Mouse (Mus musculus) megakaryocyte progenitor cell, adult 5-6 weeks (primary cell): ENCODE measurements around the gene Gm21954. TPM values are rescaled to one million over a fixed set of nuclear protein-coding genes. Genes with fewer than 3 reads are reported as not detected.

Experiments
- ATAC-seq: replicated peaks from 2 replicates; pipeline ENCODE4 v1.8.0; 2016; ENCODE audit warnings: mild to moderate bottlenecking, moderate TSS enrichment, inconsistent platforms; ENCODE audit not compliant: poor library complexity
- total RNA-seq, 2 experiments: library from RNA; stranded (forward) in 1 of 2; stranded (reverse) in 1 of 2; fragments of 157-497, 149-512 nt in 1 of 2; fragments of 200-1000 nt in 1 of 2; gene quantifications; 2 replicates each; pipeline versions ENCODE4 v1.2.3 to v1.2.4; 2015 to 2017

Gene Gm21954
- not detected in 2 replicates for total RNA-seq (2015)
- total RNA-seq (2017): not detected in 2 replicates

GRCm38 (mm10) chr3:55472110-55472509 lies at the start of gene Gm21954:
Gene Gm21954 (minus strand): TSS chr3:55472210.
- no peak for ATAC-seq

- no peak for ATAC-seq
Measured at GRCm38 (mm10) chr3:55521776-55522175, 49.8 kb upstream of the Gm21954 start.

- ATAC-seq: peak; percentile 94
Measured at GRCm38 (mm10) chr3:55520240-55521180, 48.5 kb upstream of the Gm21954 start.

GRCm38 (mm10) chr3:55517454-55518014 lies 45.5 kb upstream of the Gm21954 start:
- peak; percentile 32 for ATAC-seq

- ATAC-seq: no peak
Measured at GRCm38 (mm10) chr3:55515966-55516365, 44.0 kb upstream of the Gm21954 start.

GRCm38 (mm10) chr3:55511658-55512057 lies 39.6 kb upstream of the Gm21954 start:
- ATAC-seq: peak; percentile 23; the same call in 1 of the 2 replicates

- no peak for ATAC-seq
Measured at GRCm38 (mm10) chr3:55510198-55510597, 38.2 kb upstream of the Gm21954 start.

GRCm38 (mm10) chr3:55499298-55499697 lies 27.3 kb upstream of the Gm21954 start:
- ATAC-seq: no peak

- ATAC-seq: no peak
Measured at GRCm38 (mm10) chr3:55496462-55496941, 24.5 kb upstream of the Gm21954 start.

GRCm38 (mm10) chr3:55495866-55496265 lies 23.9 kb upstream of the Gm21954 start:
- ATAC-seq: no peak

- no peak for ATAC-seq
Measured at GRCm38 (mm10) chr3:55495231-55495630, 23.2 kb upstream of the Gm21954 start.

GRCm38 (mm10) chr3:55494348-55494747 lies 22.3 kb upstream of the Gm21954 start:
- peak; percentile 57; the same call in 1 of the 2 replicates for ATAC-seq

- ATAC-seq: no peak
Measured at GRCm38 (mm10) chr3:55492021-55492420, 20.0 kb upstream of the Gm21954 start.

- no peak for ATAC-seq
Measured at GRCm38 (mm10) chr3:55489231-55489990, 17.4 kb upstream of the Gm21954 start.

GRCm38 (mm10) chr3:55483328-55483727 lies 11.3 kb upstream of the Gm21954 start:
- no peak for ATAC-seq

- ATAC-seq: no peak
Measured at GRCm38 (mm10) chr3:55481140-55481539, 9.1 kb upstream of the Gm21954 start.

- ATAC-seq: no peak
Measured at GRCm38 (mm10) chr3:55479306-55479705, 7.3 kb upstream of the Gm21954 start.

GRCm38 (mm10) chr3:55476694-55477093 lies 4.7 kb upstream of the Gm21954 start:
- ATAC-seq: no peak

GRCm38 (mm10) chr3:55473146-55473545 lies 1.1 kb upstream of the Gm21954 start:
- ATAC-seq: no peak

- no peak for ATAC-seq
Measured at GRCm38 (mm10) chr3:55466348-55466747, 5.7 kb downstream of the Gm21954 start.

- ATAC-seq: no peak
Measured at GRCm38 (mm10) chr3:55465785-55466184, 6.2 kb downstream of the Gm21954 start.
